Mouse (Mus musculus) liver, adult 2 months (tissue): ENCODE data around the gene Ino80d.

Source experiments
- CTCF ChIP-seq: fragments of 200-500 bp; IDR thresholded peaks from 2 replicates; pipeline ENCODE4 v1.5.1; 2011; ENCODE audit warnings: low read depth, low read length, control low read depth
- POLR2A ChIP-seq: fragments of 200-500 bp; IDR thresholded peaks from 2 replicates; pipeline ENCODE4 v1.6.1; 2011; ENCODE audit warnings: low read length, control low read depth; ENCODE audit not compliant: insufficient read depth; ENCODE audit errors: extremely low read depth

- TF ChIP-seq CTCF (no peak), POLR2A (no peak)
Observed at GRCm38 (mm10) chr1:63019916-63020315, 94.6 kb downstream of the Ino80d start.
